Mouse (Mus musculus) spleen, adult 12 weeks (tissue): ENCODE measurements around the gene Tpra1.

Experiments
- DNase-seq: peaks from one replicate; pipeline ENCODE4 v3.0.0; 2022; ENCODE audit warnings: low spot score

Tpra1 gene

GRCm38 (mm10) chr6:88890832-88891231 is 11.2 kb upstream of the Tpra1 start:
- DNase-seq: no peak

GRCm38 (mm10) chr6:88893559-88893958 is 8.5 kb upstream of the Tpra1 start:
- peak; percentile 54 for DNase-seq

- no peak for DNase-seq
Measured at GRCm38 (mm10) chr6:88895943-88896342, 6.1 kb upstream of the Tpra1 start.

- DNase-seq: no peak
Measured at GRCm38 (mm10) chr6:88897246-88897645, 4.8 kb upstream of the Tpra1 start.

- DNase-seq: peak; percentile 93
Measured at GRCm38 (mm10) chr6:88898534-88899048, 3.5 kb upstream of the Tpra1 start, which contains the start of gene Mcm2. Gene Mcm2, minus strand, starts transcription at chr6:88898780.

- DNase-seq: no peak
Measured at GRCm38 (mm10) chr6:88899086-88899485, 3.0 kb upstream of the Tpra1 start.

GRCm38 (mm10) chr6:88899628-88900027 is 2.4 kb upstream of the Tpra1 start:
- DNase-seq: no peak

GRCm38 (mm10) chr6:88901471-88901870 is 580 bp upstream of the Tpra1 start:
- DNase-seq: no peak

- DNase-seq: no peak
Measured at GRCm38 (mm10) chr6:88903708-88904107, 1.7 kb downstream of the Tpra1 start.

- no peak for DNase-seq
Measured at GRCm38 (mm10) chr6:88904456-88904974, 2.5 kb downstream of the Tpra1 start.

- no peak for DNase-seq
Measured at GRCm38 (mm10) chr6:88905042-88905441, 3.0 kb downstream of the Tpra1 start.

GRCm38 (mm10) chr6:88906369-88907108 is 4.5 kb downstream of the Tpra1 start:
- peak; percentile 69 for DNase-seq

GRCm38 (mm10) chr6:88909151-88909550 is 7.1 kb downstream of the Tpra1 start:
- no peak for DNase-seq

GRCm38 (mm10) chr6:88913022-88913421 is 11.0 kb downstream of the Tpra1 start:
- no peak for DNase-seq

GRCm38 (mm10) chr6:88913440-88913839 is 11.4 kb downstream of the Tpra1 start:
- DNase-seq: no peak

GRCm38 (mm10) chr6:88914799-88915198 is 12.7 kb downstream of the Tpra1 start:
- DNase-seq: no peak

- DNase-seq: peak; percentile 64
Measured at GRCm38 (mm10) chr6:88915510-88915909, 13.5 kb downstream of the Tpra1 start.

- peak; percentile 47 for DNase-seq
Measured at GRCm38 (mm10) chr6:88916153-88916552, 14.1 kb downstream of the Tpra1 start.

GRCm38 (mm10) chr6:88918802-88919201 is 16.8 kb downstream of the Tpra1 start:
- no peak for DNase-seq

GRCm38 (mm10) chr6:88924502-88925275 is 22.6 kb downstream of the Tpra1 start:
- DNase-seq: no peak

- DNase-seq: no peak
Measured at GRCm38 (mm10) chr6:88925640-88926205, 23.7 kb downstream of the Tpra1 start.

- DNase-seq: no peak
Measured at GRCm38 (mm10) chr6:88926870-88927269, 24.8 kb downstream of the Tpra1 start.
